Mouse (Mus musculus) T-cell, adult 2 months (primary cell): Measurements from ENCODE around the gene Wfdc16.
"Not testable (repeated sequence)": the region's sequence is repeated elsewhere in the genome, so short reads cannot be mapped to it uniquely, and the experiment has no call there.

ENCODE experiments used
- DNase-seq: peaks from one replicate; pipeline ENCODE4 v3.0.0; 2022; ENCODE audit warnings: low spot score

Gene Wfdc16

DNA sequence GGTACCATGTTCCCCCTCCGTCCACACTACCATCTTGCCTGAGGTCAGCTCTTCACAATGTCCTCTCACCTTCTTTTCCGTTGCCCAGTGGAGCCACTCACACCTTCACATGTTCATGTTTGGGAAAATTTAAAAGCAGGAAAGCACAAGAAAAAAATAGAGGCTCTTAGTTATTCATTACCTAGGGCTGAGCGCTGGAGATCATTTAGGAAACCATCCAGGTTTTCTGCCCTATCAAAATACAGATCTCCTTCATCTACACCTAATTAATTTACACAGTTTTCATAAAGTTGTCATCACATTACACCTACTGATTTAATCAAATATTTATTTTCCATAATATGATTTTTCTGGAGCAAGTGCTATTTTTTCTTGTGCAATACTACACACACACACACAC lies at the start of gene Wfdc16:
Gene Wfdc16 (minus strand): TSS at position 101 of the 400 bp plus-strand sequence.
- no peak for DNase-seq

DNA sequence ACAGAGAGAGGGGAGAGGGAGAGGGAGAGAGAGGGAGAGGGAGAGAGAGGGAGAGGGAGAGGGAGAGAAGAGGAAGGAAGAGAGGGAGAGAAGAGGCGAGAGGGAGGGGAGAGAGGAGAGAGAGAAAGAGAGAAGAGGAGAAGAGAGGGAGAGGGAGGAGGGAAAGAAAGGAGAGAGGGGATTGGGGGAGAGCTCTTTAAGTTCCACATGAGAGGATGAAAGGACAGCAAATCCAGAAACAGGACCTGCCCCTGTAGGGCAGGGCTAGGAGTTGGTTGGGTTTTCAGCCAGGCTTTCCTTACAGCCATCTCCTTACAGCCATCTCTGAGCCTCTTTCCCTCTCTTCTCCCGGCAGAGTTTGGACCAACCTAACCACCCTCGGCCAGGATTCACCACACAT lies 46.2 kb upstream of the Wfdc16 start, which contains the start of gene Wfdc13:
Gene Wfdc13 (plus strand): TSS at position 301 of the 400 bp plus-strand sequence.
- no peak for DNase-seq

DNA sequence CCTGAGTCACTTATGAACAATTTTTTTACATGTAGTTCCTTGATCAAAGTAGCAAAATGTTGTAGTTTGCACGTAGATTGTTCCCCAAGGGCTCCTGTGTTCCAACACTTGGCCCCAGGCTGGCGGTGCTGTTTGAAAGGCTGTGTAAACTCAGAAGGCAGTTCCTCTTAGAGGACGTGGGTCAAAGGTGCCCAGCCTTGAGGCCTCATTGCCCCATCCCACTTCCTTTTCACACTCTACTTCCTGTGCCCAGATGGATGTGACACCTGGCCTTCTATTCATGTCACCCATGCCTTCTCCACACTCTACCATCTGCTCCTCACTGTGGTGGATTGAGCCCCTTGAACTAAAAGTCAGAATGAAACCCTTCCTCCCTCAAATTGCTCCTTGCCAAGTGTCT lies 41.3 kb upstream of the Wfdc16 start:
- DNase-seq: no peak

DNA sequence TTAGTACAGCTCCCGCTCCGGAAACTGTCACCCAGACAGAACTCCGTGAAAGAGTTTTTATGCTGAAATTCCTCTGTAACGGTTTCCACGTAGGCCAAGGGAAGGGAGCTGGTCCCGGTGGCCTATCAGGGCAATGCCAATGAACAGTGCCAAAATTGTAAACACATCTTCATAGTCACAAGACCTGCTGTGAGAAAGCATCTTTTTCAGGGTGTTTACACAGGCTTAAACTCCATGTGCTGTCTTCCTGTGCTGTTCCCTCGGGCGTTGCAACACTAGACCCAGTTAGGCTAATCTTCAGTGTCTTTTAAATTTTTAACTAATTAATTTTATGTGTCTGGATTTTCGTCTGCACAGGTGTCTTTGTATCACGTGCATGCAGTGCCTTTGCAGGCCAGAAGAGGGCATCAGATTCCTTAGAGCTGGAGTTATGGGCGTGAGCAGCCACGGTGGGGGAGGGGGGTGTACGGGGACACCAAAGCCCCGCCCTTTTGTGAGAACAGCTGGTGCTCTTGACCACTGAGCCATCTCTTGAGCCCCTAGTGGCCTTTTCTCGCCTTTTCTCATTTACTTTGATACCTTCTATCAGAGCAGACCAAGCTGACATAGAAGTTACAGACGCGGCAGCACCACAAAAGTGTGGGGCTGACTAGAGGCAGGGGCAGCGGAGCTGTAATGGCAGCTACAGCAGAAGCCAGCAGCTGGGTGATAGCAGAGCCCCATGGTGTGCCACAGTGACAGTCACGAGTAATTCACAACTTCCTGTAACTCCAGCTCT lies 40.4 kb upstream of the Wfdc16 start:
- DNase-seq: peak; percentile 61

DNA sequence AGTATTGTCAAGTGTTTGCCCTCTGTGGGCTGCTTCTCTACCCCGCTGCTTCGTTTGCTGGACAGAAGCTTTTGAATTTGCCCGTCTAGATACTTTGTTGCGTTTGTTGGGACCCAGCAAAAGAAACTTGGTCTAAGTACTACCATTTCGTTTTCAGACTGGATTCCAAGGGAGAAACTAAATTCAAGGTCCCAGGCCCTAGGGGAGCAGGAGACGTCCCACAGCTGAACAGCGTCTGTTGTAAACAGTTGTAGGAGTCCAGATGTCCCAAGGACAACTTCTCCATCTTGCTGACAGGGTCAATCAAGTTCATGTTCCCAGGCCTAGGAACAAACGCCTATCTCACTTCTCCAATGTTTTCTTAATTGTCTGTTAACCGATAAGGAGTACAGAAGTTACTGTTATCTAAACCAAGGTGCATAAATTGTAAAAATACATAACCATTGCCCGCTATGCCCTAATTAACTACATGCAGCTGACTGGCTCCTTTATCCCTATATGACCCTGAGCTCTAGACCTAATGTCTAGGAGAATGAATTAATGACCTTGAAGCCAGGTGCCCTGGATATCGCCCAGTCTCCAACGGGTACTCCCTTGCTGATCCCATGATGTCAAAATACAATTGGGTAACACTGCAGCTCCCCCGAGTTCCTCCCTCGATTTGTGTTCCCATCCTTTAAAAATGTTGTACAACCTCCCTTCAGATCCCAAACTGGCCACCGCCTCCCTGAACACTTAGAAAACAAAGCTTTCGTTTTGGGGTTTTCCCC lies 38.5 kb upstream of the Wfdc16 start:
- no peak for DNase-seq

- no peak for DNase-seq
Measured at GRCm38 (mm10) chr2:164676103-164676502, 37.5 kb upstream of the Wfdc16 start.

DNA sequence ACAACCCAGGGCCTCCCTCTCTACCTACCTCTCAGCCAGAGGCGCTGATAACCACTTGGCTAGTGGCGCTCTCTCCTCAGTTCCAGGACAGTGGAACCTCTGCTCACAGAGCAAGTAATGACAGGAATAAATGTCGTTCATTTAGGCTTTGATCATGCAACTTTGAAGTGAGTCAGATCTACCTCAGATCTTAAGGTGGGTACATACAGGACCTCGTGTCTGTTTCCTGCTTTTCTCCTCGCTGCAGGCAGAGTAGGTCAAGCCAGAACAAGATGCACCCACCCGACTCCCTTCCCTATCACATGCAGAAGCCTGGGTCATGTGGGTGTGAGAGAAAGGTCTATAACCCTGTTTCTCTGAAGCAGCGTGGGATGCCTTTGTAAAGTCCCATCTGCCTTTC lies 35.4 kb upstream of the Wfdc16 start, which contains the start of gene Wfdc11:
Gene Wfdc11 (minus strand): TSS at position 101 of the 400 bp plus-strand sequence.
- no peak for DNase-seq

DNA sequence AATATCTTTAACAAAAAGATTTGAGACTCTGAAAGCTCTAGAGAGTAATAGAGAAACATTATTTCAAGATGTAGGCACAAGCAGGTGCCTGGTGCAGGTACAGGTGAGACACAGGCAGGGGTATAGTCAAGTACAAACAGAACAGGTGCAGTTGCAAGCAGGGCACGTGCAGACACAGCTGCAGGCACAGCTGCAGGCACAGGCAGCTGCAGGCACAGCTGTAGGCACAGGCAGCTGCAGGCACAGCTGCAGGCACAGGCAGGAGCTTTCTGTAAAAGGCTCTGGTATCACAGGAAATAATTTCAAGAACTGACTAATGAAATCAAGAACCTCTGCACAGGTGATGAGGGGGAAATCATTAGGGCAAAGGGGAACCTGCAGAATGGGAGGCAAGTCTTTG lies 32.3 kb upstream of the Wfdc16 start:
- DNase-seq: no peak

GRCm38 (mm10) chr2:164670261-164670660 lies 31.7 kb upstream of the Wfdc16 start:
- no peak for DNase-seq

- no peak for DNase-seq
Measured at GRCm38 (mm10) chr2:164664851-164665250, 26.3 kb upstream of the Wfdc16 start.

DNA sequence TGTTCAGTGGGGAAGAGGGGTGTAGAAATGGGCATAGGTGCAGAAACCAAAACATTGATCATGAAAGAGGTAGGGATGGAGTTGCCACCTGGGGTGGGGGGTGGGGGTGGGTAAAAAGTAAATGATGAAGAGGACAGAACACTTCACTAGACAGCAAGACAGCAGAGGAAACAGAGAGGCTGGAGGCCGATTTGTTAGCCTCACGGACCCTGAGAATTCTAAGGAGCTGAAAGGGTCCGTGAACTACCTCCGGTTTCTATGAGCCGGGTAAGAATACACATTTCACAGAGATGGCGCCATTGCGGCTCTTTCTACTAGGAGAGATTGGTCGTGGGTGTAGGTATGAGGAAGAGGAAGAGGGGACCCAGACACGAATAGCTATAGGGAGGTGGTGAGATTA lies 17.9 kb upstream of the Wfdc16 start, which contains the start of gene Wfdc9:
Gene Wfdc9 (minus strand): TSS at position 101 of the 400 bp plus-strand sequence.
- DNase-seq: no peak

DNA sequence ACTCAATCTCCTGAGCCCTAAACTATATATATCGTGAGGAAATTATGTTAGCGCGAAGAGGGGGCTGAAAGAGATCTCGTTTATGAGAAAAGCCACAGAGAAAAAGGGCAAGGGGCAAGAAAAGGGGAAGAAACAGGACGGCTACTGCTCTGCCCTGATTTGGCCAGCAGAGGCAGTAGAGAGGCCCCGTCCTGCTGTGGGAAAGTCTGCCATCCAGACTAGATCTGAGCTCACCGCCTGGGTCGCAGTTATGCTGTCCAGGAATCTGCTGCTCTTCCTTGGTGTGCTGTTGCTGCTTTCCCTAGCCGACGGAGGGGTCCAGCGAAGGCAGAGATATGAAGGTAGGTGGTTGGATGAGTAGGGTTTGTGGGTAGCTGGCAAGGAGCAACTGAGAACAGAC lies 17.3 kb upstream of the Wfdc16 start, which contains the start of gene Wfdc10:
Gene Wfdc10 (plus strand): TSS at position 189 of the 400 bp plus-strand sequence.
- peak; percentile 6 for DNase-seq

DNA sequence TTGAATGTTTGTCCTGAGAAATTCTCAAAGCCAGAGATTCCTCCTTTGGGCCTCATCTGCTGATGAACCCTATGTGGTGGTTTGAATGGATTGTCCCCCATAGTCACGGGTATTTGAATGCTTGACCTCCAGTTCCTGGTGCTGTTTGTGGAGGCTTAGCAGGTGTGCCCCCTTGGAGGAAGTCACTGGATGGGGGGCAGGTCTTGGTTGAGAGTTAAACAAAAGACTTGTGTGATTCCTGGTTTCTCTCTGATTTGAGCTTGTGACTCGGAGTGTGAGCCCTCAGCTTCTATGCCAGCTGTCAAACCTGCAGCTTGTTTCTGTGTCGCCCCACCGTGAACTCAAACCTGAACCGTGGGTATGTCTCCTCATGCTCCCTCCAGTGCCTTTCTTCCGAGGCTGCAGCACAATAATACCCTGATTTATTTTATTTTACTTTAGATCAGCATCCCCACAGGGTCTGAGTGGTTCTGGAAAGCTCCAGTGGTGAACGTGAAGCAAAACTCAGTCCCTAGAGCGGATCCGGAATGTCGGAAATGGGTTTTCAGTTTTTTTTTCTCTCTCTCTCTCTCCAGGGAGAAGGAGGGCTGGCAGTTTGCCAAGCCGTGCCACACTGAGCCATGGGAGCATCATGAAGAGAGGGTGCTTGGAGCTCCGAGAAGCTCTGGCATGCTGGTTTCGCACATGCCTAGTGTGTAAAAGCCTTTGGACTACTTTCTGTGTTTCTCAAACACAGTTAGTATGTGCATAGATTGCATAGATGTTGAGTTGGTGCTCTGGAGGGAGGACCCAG lies 3.5 kb upstream of the Wfdc16 start:
- DNase-seq: no peak

- DNase-seq: no peak
Measured at GRCm38 (mm10) chr2:164641129-164641528, 2.5 kb upstream of the Wfdc16 start.

- no peak for DNase-seq
Measured at GRCm38 (mm10) chr2:164635266-164635665, 3.3 kb downstream of the Wfdc16 start.

GRCm38 (mm10) chr2:164621775-164622174 lies 16.8 kb downstream of the Wfdc16 start:
- DNase-seq: no peak

DNA sequence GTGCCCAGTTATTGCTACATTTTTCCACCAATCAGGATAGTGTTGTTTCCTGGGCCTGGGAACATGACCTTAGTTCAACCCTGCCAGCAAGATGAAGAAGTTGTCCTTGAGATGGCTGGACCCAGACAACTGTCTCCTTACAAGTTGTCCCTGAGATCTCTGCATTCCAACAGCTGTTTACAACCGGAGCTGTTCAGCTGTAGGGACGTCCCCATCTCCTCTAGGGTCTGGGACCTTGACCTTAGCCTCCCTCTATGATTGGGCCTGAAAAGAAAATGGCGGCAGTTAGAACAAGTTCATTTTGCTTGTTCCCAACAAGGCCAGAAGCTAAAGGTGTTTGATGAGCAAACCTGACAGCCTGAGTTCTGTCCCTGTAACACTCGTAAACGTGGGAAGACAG lies 19.5 kb downstream of the Wfdc16 start:
- DNase-seq: no peak

- no peak for DNase-seq
Measured at GRCm38 (mm10) chr2:164615386-164615785, 23.2 kb downstream of the Wfdc16 start.

DNA sequence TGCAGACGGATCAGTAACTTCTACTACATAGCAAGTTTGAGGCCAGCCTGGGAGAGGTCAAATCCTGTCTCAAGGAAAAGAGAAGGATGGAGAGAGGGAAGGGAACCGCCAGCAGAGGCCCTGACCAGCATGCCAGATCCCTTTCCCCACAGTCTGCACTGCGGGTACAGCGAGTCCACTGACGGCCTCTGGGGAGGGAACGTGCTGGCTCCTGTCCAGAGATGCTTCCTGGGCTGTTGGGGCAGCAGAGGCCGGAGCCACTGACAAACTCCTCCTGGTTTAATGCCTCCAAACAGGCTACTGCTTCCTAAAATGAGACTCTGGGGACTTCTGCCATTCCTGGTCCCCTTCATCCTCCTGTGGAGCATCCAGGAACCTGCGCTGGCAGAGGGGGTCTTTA lies 25.1 kb downstream of the Wfdc16 start, which contains the start of the genes Wfdc6b and Wfdc8:
Gene Wfdc6b (plus strand): TSS at position 52 of the 400 bp plus-strand sequence.
Gene Wfdc8 (minus strand): TSS at position 156 of the 400 bp plus-strand sequence.
- not testable (repeated sequence) for DNase-seq

- DNase-seq: no peak
Measured at GRCm38 (mm10) chr2:164608781-164609180, 29.8 kb downstream of the Wfdc16 start.

GRCm38 (mm10) chr2:164604411-164604810 lies 34.2 kb downstream of the Wfdc16 start:
- DNase-seq: no peak

DNA sequence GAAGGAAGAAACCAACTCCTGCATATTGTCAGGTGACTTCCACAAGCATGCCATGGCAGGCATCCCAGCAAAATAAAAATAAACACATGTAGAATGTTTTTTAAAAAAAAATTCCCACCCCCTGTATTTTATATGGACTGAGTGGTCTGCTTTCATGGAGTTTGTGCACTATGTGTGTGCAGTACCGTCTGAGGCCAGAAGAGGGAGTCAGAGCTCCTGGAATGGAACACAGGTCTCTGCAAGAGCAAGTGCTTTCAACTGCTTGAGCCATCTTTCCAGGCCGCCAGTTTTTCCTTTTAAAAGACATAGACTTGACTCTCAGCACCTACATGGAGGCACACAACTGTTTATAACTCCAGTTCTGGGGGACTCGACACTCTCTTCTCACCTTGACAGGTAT lies 35.1 kb downstream of the Wfdc16 start:
- no peak for DNase-seq
